Mouse (Mus musculus) kidney, postnatal 14 days (tissue): ENCODE data around the gene Rbfox1.

Source experiments
- DNase-seq: peaks from one replicate; pipeline ENCODE4 v3.0.0; 2022; ENCODE audit warnings: mixed read lengths

Rbfox1 gene

DNA sequence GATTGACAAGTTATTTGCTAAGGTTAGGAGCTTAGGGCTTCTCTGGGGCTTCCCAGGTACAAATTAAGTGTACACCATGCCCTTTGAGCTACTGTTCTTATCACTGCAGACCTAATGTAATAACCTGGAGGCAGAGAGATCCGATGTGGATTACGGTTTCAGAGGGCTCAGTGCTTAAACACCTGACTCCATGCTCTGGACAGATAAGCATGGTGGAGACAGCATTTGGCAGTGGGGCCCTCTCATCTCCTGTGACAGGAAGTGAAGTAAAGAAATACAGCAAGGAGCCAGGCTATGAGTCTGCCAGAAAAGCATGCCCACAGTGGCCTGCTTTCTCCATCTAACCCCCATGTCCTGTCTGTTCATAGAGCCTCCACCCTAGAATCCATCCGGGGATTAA is 213.0 kb downstream of the Rbfox1 start:
- DNase-seq, result no peak

DNA sequence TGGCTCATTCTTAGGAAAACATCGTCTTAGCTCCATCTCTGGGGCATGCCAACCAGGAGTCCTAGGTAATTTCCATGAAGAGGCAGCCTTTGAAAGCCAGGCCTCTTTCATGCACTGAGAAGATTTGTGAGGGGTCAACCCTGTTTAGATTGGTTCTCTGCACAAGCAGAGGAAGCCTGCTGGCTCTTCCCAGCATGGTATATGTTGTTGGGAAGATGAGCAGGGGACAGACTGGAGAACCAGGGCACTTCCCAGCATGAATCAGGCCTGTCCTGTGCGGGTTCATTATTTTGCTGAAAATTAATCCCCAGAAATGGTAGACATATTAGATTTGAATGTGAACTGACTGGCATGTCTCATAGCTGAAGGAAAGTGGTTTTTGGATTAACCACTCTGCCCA is 214.4 kb downstream of the Rbfox1 start:
- no peak for DNase-seq

DNA sequence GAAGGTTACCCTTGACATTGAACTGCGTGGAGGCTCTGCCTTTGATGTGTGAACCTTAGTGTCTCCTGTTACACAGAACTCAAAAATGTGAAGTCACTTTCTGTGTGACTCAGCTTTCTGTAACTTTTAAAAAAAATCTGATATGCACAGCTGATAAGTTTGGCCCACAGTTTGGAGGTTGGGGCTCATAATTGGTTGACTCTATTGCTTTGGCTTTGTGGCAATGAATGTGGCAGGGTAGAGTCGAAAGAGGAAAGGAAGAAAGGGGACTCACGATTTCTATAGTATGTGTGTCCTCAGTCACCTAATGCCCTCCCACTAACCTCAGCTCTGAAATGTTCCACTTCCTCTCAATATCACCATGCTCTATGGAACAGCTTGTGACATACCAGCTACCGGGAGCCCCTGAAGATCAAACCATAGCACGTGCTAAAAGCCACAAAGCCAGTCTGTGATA is 215.3 kb downstream of the Rbfox1 start:
- DNase-seq, result no peak

DNA sequence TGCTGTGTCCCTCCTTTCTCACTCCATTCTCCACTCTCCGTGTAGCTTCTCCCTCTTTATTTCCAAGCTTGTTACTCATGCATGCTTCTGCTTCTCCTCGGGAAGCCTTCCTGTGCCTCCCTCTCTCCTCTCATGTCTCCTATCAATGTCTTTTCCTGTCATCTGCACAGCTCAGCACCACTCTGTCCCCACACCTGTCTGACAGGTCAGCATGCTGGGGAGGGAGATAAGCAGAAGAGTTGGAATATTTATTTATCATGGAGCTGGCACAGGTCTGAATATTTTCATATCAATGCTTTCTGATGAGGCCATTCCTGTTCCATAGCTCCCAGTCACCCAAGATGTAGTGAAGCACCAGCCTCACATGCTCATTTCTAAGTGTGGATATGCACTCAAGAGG is 218.6 kb downstream of the Rbfox1 start:
- no peak for DNase-seq

DNA sequence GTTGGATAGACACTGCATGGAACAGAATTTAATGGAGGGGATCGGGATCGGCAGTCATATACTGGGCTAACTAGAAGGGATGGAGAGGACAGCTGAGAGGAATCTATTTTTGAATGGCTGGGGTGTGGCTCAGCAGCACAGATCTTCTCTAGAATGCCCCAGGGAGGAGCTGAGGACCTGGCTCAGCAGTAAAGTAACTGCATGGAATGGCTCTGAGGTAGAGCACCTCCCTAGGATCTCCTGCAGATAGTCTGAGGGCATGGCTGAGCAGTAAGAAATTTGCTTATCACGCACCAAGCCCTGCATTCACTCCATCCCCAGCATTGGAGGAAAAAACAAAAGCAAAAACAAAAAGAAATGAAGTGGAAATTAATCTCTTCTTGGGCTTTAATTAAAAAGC is 225.0 kb downstream of the Rbfox1 start:
- no peak for DNase-seq

DNA sequence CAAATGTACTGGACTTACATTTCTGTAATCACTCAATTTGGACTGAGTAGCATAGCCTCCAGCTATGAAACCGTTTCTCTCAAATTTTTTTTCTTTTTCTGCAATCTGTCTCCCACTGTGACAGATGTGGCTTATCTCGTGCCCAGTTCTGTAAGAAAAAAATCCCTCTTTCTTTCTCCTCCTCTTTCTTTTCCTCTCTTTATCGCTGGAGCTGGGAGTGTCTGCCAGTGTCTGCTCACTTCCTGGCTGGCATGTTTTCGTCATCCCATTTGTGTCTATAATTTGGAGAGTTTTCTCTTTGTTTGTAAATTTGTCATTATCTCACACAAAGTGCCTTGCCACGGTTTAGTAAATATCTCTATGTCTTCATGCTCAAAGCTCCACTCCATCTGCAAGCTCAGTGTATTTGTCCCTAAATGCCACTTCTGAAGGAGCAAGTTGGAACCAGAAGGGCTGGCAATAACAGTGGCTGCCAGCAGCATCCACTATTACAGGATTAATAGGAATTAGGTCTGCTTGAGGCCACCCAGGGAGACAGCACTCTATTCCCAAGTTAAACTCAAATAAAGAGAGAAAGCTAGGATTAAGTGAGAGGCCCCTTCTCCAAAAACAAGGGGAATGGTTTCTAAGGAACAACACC is 228.8 kb downstream of the Rbfox1 start:
- DNase-seq, result no peak

DNA sequence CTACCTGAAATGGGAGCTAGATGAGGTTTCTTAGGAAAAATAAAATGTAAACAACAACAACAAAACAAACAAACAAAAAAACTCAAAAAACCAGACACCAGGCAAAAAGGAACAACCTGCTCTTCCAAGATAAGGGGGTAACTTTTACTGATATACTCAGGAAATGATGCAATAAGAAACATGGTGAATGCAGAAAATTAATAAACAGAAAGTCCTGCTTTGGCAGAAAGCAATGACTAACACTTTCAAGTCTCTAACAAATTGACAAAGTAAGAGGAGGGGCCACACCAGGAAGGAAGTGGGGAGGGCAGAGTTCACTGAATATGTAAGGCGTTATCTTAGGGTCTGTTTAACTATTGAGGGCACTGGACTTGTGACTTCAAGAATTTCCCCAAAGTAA is 234.3 kb downstream of the Rbfox1 start:
- DNase-seq, result no peak

DNA sequence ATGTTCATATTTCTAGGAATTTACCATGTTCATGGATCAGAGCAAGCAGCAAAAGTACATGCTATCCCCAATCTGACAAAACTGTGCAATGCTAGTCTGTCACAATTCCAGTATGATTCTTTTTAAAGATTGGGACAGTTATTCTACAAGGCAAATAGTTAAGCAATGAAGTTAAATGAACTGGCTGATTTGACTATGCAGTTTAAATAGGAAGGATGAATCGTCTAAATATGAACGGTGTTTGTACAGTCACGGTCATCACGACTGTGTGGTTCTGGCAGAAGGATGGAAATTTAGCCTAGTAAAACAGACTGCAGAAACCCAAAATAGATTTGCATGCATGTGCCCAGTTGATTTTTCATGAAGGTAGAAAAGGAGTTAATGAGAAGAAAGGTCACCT is 236.1 kb downstream of the Rbfox1 start:
- no peak for DNase-seq

DNA sequence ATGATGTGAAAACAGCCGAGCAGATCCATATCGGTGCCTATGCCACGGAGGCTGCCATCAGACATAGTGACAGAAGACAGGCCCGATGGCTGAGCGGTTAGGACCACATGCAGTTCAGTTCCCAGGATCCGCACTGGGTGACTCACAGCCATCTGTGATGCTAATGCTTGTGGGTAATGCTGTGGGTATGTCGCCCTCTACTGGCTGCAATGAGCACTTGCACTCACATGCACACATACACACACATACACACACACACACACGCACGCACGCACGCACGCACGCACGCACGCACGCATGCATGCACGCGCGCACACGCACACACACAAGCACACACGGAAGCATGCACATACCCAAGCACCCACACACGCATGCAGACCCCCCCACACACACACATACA is 237.7 kb downstream of the Rbfox1 start:
- no peak for DNase-seq

DNA sequence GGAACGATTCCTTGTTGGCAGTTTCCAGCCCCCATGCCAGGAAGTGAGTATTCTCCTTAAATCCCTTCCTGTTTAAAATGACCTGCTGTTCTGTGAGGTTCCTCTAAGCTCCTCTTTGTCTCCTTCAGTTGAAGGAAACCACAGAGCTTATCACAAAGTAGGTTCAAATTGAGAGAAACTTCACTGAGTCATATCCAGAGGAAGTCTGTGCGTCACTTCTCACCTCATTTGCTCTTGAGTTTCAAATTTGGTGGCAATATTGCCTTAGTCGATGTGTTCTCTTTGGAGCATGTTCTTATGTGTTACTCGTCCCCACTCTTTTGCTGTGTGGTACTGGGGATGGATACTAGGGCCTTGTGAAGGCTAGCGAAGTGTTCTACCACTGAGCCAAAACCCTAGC is 243.2 kb downstream of the Rbfox1 start:
- DNase-seq, result no peak

DNA sequence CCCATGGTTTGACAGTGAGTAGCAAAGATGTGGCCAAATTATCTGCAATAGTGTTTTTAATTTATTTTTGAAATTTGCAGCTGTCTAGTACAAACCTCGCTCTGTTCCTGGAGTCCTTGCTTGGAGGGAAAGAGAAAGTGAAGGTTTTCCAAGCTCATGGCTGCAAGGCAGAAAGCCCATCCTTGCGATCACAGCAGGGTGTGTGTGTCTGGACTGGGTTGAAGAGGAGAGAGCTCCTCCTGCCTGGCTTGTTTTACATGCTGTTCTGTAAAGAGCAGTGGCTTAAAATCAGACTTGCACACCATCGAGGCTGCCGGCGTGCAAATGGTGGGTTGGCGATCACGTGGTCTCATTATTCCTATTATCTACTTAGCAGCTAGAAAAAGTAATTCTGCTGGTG is 249.9 kb downstream of the Rbfox1 start:
- DNase-seq, result no peak

DNA sequence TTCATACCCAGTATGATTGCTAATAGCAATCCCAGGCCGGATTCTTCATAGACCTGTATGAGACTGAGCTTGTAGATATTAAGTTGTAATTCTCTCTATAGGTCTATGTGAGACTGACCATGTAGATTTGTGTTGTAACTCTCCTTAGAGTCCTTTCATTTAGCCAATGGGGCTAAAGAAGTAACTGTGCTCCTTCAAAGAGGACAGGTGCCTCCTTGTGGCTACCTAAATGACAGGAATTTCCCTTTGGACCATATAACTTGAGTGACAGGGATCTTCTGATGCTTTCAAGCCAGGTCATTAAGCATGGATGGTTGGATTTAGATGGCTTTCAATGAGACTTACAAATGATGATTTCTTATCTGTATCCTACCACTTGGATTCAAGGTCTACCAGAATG is 254.3 kb downstream of the Rbfox1 start:
- no peak for DNase-seq

DNA sequence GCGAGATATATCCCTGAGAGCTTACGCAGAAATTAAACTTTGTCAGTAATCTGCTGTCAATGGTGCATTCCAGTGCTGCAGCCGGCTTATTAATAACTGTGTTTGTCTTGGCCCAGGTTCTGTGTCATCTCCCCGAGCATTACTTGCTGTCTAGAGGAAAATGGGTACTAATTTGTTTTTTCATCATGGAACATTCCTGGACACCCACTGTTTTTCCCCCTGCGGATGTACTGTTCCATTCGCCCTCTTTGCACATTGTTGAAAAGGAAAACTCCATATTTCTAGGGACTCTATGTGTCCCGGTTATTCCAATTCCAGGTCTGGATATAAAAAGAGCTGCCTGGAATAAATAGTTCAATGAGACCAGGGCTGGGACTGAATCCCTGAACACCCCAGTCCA is 262.8 kb downstream of the Rbfox1 start:
- no peak for DNase-seq

DNA sequence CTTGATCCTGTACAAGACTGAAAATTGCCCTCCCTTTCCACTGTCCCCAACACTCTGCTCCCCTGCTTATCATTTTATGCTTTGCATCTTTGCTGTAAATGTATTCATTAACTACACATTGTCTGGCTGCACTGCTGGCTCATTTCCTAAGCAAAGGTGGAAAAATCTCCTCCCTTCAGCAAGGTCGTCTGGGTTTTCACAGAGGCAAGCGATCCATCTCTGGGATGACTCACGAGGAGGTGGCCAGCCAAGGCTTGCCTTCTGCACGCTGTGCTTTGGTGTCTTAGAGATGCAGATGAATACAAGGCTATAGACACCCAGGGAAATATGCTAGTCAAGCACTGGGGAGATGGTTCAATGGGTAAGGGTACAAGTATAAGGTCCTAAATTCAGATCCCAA is 264.2 kb downstream of the Rbfox1 start:
- no peak for DNase-seq

DNA sequence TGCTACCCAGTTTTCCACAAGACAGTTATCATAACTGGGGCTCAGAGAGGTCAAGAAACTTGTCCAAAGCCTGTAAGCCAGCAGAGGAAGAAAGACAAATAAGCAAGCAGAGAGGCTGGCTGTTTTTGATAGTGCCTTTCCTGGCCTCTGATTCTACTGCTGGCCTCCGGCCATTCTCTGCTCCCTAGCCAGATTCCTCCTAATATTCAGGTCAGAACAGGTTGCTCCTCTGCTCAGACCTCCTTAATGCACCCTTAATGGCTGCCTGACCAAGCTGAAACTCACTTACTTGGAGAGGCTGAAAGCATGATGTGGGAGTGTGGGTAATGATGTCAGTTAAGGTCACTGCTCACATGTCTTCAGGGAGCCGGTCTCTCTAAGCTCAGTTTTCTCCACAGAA is 270.4 kb downstream of the Rbfox1 start:
- DNase-seq, result no peak

DNA sequence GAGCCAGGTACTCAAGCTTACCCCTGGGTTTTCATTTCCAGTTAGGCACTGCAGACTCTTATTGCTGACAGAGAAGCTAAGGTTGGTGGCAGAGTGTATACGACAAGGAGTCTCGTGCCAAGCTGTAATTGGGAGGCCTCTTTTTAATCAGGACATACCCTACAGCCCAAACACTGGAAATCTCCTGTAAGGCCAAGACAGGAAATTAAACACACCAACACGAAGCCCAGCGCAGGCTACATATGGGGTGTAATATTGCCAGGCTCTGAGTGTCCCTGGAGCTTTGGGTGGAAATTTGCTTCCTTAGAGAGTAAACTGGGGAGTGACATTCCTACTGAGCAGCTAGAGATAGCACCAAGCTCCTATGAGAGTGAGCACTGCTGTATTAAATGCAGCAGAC is 279.3 kb downstream of the Rbfox1 start:
- no peak for DNase-seq

DNA sequence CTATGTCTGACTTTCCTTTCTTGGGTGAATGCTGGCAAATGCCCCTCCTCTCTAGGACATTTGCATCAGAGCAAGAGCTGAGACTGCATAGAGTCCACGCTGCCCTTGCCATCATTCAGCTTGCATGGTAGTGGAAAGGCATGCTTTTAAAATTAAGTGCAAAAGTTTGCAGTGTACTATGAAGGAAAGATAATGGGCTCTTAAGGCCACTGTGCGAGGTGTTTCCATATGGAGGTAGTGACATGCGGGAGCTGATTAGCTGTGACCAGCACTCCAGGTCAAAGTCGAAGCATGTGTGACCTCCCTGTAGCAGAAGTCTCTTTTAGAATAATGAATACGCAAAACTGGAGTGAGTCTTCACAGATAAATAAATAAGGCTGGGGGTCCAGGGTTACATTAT is 284.2 kb downstream of the Rbfox1 start:
- no peak for DNase-seq

DNA sequence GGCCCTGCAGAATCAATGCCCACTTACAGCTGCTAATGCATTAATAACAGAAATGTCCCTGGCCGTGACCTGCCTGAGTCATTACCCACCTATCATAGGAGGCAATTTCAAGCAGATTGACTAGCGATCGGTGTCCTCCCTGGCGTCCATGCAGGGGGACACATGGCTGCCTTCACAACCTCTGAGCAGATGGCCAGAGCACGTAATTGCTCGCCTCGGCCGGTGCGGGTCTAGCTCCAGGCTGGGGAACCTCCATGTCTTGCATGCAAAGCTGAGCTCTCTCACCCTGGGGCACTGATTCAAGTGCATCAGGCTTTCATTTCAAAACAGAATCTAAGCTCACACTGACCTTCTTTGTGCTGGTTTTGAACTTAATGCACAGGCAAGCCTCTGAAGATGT is 295.7 kb downstream of the Rbfox1 start:
- no peak for DNase-seq

DNA sequence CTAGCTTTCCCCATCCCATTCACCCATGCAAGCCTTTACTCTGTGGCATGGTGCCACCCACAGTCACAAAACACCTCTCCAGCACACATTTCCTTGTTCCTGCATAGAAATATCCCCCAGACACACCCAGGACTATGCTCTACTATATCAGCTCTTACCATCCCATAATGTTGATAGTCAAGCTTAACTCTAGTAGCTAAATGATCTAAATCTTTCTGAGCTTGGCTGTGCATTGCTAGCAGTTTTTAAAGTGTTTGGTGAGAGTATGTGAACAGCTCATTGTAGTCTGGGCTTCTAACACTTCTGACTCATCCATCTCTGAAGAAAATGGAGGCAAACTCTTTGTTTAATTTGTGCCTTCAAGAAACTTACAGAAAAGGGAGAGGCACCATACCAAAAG is 297.2 kb downstream of the Rbfox1 start:
- DNase-seq, result no peak

DNA sequence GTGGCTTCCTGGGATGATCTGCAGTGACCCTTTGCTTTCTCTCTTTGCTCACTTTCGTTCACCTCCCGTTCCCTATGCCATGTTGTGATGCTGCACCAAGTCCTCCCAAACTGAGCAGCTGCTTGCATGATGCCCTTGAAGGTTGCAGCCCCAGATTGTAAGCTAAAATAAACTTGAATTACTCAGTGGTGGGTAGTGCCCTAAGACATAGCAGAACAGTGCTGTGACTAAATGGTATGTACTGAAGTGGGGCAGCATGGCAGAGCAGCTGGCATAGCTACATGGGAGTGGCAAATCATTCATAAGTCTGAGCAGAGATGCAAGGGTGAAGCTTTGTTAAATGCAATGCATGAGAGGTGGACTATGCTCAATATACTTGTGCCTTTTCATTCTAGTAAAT is 307.2 kb downstream of the Rbfox1 start:
- DNase-seq, result no peak

DNA sequence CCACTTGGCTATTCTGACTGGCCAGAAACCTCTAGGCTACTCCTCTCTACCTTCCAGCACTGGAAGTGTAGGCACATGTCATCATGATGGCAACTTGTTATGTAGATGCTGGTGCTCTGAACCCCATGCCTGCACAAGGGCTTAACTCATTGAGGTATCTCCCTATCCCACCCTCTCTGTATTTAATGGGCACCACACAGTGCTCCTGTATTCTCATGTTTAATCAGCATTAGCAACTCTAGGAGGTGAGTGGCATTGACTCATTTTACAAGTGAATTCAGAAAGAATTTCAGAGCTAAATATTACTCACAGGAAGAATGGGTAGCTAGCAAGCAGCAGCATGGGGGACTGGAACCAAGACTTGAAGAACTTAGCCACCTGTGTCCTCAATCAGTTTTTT is 321.3 kb downstream of the Rbfox1 start:
- no peak for DNase-seq

DNA sequence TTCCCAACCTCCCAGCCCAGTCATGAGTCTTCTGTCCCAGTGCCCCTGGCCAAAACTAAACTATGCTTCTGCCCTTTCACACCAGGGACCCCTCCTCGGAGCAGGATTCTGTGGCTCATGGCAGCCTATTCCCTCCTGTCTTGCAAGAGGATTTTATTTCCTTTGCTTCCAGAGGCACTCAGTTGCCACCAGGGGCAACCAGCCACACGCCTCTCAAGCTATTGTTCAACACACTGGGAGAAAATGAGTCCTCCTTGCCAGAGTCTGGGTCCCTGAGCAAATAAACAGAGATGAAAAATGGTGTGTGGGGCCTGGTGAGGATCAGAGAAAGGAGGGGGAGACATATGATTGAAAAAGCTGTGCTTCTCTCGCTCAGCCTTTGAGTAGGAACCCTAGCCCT is 327.8 kb downstream of the Rbfox1 start:
- DNase-seq, result no peak

DNA sequence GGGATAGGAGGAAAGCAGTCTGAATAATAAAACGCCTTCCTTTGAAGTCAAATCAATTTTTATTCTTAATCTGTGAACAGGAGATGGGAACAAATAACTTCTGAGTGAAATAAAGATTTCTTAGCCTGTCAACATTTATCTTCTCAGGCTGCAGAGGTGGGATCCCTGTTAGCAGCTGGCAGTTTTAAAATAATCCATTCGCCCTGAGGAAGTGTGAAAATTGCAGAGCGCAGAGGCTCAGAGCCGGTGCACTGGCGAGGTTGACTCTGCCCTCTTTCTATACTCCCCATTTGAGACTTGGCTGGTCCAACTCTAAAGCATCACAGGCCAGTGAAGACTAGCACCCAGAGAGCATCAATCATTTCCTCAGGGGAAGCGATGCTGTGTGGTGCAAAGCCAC is 342.3 kb downstream of the Rbfox1 start:
- no peak for DNase-seq

DNA sequence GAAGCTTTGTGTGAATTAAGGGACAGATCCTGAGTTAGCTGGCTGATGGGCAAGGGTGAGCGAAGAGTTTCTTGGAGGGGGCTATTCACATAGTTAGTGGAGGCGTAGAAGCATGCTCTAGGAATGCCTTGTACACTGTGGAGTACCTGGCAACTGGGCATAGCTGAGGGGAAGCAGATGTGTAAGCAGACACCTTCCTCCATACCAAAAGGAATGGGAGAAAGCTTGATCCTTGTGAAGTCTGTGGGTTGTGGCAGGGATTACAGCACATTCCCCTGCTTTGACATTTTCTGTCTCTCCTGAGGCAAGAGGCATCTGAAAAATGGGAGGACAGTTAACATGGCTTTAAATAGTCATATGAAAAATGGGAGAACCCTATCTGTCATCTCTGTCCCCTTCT is 347.8 kb downstream of the Rbfox1 start:
- no peak for DNase-seq

DNA sequence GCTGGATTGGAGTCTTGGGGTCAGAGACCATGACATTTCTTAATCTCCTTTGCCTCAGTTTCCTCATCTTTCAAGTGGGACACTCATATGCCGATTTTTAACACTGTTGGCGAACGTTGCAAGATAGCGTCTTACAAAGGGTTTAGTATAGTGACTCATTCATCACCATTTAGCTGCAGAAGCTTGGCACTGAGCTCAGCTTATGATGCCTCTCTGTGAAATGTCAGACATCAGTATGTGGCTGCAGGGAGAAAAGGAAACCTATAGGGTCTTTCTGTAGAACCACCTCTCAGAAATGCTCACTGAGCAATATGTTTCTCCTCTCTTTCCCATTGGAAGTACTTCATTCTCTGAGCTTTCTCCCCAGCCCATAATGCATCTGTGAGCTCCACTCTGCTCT is 356.2 kb downstream of the Rbfox1 start:
- no peak for DNase-seq

DNA sequence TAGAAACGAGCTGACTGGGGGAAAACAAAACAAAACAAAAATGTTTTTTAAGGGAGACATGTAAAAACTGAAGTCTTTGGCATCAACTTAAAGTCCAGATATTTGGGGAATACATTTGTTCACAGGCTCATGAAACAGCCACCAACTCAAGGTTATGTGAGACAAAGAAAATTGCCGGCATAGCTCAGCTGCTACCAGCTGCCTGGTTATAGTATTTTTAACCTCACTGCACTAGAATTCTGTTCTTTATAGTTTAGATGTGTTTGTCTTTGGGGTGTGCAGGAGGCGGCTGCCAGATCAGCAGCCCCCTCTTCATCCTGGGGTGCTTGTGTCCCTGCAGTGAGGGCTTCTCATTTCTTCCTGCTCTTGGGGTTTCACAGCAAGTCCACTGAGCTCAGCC is 357.3 kb downstream of the Rbfox1 start:
- no peak for DNase-seq
